Mouse (Mus musculus) hindbrain, embryonic 11.5 days (tissue): ENCODE data around the gene Prm3. TPM values are rescaled to one million over a fixed set of nuclear protein-coding genes. Genes with fewer than 3 reads are reported as not detected.

ENCODE experiments used
- ATAC-seq: fragments of 200-750 bp; cut with Nextera tagmentation; 2 replicates; pipeline ENCODE4 v1.8.0; 2017; ENCODE audit warnings: mild to moderate bottlenecking, moderate TSS enrichment, moderate library complexity; ENCODE audit not compliant: low FRiP score
- DNase-seq: peaks from one replicate; pipeline ENCODE4 v3.0.0-alpha.2; 2015; ENCODE audit warnings: low spot score
- H3K27ac ChIP-seq: fragments of 300-500 bp; sonication (generic); 2 replicates; pipeline ENCODE4 v1.5.1; 2014; ENCODE audit warnings: mild to moderate bottlenecking, low read depth, low read length
- H3K27me3 ChIP-seq: fragments of 300-500 bp; sonication (generic); 2 replicates; pipeline ENCODE4 v1.6.1; 2014; ENCODE audit warnings: mild to moderate bottlenecking, low read length, moderate library complexity, mixed read lengths; ENCODE audit not compliant: control insufficient read depth, insufficient read depth
- H3K36me3 ChIP-seq: fragments of 300-500 bp; sonication (generic); 2 replicates; pipeline ENCODE4 v1.6.1; 2014; ENCODE audit warnings: mild to moderate bottlenecking, low read length, moderate library complexity, mixed read lengths; ENCODE audit not compliant: control insufficient read depth, insufficient read depth
- H3K4me1 ChIP-seq: fragments of 300-500 bp; sonication (generic); replicated peaks from 2 replicates; pipeline ENCODE4 v1.6.1; 2014; ENCODE audit warnings: low read length, mixed read lengths; ENCODE audit not compliant: control insufficient read depth, insufficient read depth
- H3K4me2 ChIP-seq: fragments of 300-500 bp; sonication (generic); replicated peaks from 2 replicates; pipeline ENCODE4 v1.6.1; 2014; ENCODE audit warnings: mild to moderate bottlenecking, low read depth, low read length
- H3K4me3 ChIP-seq: fragments of 300-500 bp; sonication (generic); 2 replicates; pipeline ENCODE4 v1.5.1; 2014; ENCODE audit warnings: low read depth, low read length
- H3K9ac ChIP-seq: fragments of 300-500 bp; sonication (generic); 2 replicates; pipeline ENCODE4 v1.6.1; 2014; ENCODE audit warnings: low read depth, low read length
- H3K9me3 ChIP-seq: fragments of 300-500 bp; sonication (generic); 2 replicates; pipeline ENCODE4 v1.6.1; 2016; ENCODE audit warnings: low read length; ENCODE audit not compliant: control insufficient read depth
- WGBS: fragments of 180-500 bp; shearing (Covaris S2); extraction: QIAGEN DNeasy Blood & Tissue Kit; methylation state at CpG from one replicate; pipeline ENCODE4 v1.1.7; 2014; 5-methylcytosine and 5-hydroxymethylcytosine counted together
- polyA plus RNA-seq: library from polyadenylated mRNA; unstranded; fragments of >200 nt; fragmentation: Nextera tagmentation; extraction: Ambion mirVana; gene quantifications from 2 replicates; pipeline ENCODE4 v1.2.1, GENCODE M21; 2014

The Prm3 gene
- polyA plus RNA-seq, 1 experiment from 2014 or later, result not detected

DNA sequence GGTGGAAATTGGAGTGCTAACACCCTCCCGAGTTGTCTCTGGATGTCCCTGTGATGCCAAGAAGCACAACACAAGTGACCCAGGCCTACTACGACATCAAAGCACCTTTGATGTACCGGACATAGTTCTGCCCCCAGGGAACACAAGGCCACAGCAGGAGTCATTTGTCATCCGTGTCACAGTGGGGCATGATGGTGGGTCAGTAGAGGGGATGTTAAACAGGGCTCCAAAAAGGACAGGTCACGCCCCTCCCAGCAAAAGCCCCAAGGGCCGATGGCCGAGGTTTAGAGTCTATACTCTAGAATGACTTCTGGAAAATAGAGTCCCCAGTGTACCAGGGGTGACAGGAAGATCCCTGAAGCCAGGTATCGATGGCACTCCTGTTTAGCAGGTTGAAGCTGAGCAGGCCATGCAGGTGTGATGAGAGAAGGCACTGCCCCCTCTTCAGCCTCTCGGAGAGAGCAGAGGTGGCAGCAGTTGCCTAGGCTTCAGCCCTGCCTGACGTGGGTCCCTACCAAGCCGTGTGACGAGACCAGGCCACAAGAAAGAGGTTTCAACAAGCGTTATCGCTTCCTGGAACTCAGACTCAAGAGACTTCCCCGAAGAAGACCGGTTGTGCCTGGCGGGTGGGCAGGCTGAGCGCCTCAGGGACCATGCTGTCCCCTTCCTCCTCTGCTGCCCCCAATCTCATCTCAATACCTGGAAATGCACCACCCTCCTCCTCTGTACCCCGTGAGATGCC lies 18.8 kb downstream of the Prm3 start:
- H3K4me1 ChIP-seq, result no peaks in the 10 kb centered on the region
- no peak overlapping the region for H3K4me3 ChIP-seq
- H3K9ac ChIP-seq, result no peak overlapping the region
- no peaks in the 10 kb centered on the region for H3K36me3 ChIP-seq
- H3K27me3 ChIP-seq, result no peaks in the 10 kb centered on the region
- no peak overlapping the region for H3K4me2 ChIP-seq
- DNase-seq (no peak), ATAC-seq (no peak)
- WGBS, result 50% methylated on average over 19 of the region's 19 CpGs
- no peaks in the 10 kb centered on the region for H3K9me3 ChIP-seq
- no peak overlapping the region for H3K27ac ChIP-seq

DNA sequence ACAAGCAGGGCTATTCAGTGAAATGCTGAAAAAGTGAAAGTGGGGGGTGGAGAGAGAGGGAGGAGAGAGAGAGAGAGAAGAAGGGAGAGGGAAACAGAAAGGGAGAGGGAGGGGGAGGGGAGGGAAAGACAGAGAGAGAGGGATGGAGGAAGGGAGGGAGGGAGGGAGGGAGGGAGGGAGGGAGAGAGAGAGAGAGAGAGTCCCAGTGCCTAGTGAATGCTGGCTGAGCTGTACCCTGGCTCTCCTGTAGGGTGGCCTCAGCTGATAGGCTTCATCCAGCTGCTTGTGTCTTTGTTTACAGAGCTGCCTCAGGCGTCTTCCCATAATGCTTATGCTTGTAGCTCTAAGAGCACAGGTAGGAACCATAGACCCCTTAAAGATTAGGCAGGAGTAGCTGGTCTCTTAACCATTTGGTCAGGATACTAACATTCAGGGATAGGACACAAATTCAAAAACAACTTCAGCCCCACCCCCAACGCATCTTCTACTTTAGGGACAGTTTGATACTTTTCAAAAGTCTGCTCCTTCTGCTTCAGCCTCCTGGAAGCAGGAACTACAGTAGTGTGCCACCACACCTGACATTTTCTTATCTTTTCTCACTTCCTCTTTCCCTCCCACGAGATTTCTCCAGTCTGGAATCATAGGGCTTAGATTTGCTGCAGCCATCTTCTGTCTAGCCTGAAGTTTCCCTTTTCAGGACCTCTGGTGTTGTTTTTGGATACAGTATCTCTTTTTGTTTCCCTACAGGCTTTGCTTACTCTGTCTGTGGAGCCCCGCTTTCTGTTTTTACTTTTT lies 20.0 kb downstream of the Prm3 start:
- Histone ChIP-seq H3K4me3 (no peak overlapping the region), H3K27ac (no peak overlapping the region), H3K9ac (no peak overlapping the region), H3K27me3 (no peaks in the 10 kb centered on the region), H3K9me3 (no peaks in the 10 kb centered on the region), H3K4me1 (no peaks in the 10 kb centered on the region), H3K4me2 (no peak overlapping the region), H3K36me3 (no peaks in the 10 kb centered on the region)
- WGBS, result 50% methylated on average over 4 of the region's 4 CpGs
- DNase-seq (no peak), ATAC-seq (no peak)

DNA sequence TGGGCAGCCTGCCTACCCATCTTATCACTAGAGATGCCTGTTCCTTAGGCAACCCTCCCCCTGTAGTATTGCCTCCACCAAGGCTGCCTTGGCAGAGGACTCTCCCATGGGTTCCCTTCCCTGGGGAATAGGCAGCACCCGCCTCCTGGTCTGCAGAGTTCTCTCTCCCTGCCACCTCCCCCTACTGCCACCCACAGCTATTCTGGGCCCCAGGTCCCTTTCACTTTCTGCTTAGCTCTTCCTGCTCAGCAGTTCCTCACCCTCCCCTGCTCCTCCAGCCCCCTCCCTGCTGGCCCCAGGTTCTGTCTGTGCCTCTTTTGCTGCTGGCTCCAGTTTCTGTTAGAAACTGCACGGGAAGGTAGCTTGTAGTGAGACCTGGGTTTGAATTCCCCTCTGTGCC lies 21.1 kb downstream of the Prm3 start:
- Histone ChIP-seq H3K27ac (no peak overlapping the region), H3K36me3 (no peaks in the 10 kb centered on the region), H3K9ac (no peak overlapping the region), H3K4me3 (no peak overlapping the region), H3K9me3 (no peaks in the 10 kb centered on the region), H3K27me3 (no peaks in the 10 kb centered on the region), H3K4me1 (no peaks in the 10 kb centered on the region), H3K4me2 (no peak overlapping the region)
- DNase-seq, result no peak
- no peak for ATAC-seq
- 47% methylated on average over 2 of the region's 2 CpGs for WGBS

DNA sequence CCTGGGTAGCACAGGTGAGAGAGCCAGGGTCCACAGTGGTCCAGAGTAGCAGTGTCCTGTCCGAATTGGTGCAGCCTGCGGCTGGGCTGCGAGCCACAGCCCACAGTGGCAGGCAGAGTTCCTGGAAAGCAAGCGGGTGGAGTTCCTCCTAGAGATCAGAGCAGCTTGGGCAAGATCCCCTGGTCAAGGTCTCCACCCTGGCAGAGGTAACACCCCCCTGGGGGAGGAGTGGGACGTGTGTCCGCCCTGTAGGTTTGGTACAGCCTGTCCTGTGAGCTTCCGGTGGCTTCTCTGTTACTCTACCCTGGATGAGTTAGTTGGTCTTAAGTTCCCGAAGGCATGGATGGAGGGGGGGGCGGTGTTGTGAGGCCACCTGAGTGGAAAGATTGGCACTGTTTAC lies 21.9 kb downstream of the Prm3 start:
- H3K9me3 ChIP-seq, result no peaks in the 10 kb centered on the region
- H3K36me3 ChIP-seq, result no peaks in the 10 kb centered on the region
- H3K27me3 ChIP-seq, result no peaks in the 10 kb centered on the region
- H3K4me1 ChIP-seq, result no peaks in the 10 kb centered on the region
- no peak for DNase-seq
- 63% methylated on average over 9 of the region's 9 CpGs for WGBS
- no peak overlapping the region for H3K4me2 ChIP-seq
- no peak for ATAC-seq
- H3K9ac ChIP-seq, result no peak overlapping the region
- no peak overlapping the region for H3K4me3 ChIP-seq
- H3K27ac ChIP-seq, result no peak overlapping the region

DNA sequence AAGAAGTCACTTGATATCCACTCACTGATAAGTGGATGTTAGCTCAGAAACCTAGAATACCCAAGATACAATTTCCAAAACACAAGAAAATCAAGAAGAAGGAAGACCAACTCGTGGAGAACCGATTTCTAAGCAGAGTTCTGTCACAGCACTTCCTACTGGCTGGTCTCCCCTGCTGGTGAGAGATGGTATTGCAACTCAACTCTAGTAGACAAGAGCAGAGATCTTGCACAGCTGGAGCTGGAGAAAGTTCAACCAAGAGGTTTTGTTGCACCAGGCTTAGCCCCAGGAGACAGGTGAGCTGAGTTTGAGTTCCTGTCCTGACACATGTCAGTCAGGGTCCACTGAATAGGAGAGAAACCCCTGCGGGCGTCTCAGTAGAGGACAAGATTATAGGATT lies 23.6 kb downstream of the Prm3 start:
- no peaks in the 10 kb centered on the region for H3K9me3 ChIP-seq
- H3K27ac ChIP-seq, result no peak overlapping the region
- no peak for ATAC-seq
- no peaks in the 10 kb centered on the region for H3K4me1 ChIP-seq
- no peaks in the 10 kb centered on the region for H3K36me3 ChIP-seq
- H3K4me2 ChIP-seq, result no peak overlapping the region
- no peaks in the 10 kb centered on the region for H3K27me3 ChIP-seq
- H3K4me3 ChIP-seq, result no peak overlapping the region
- WGBS, result 41% methylated on average over 4 of the region's 4 CpGs
- DNase-seq, result peak; percentile 77
- no peak overlapping the region for H3K9ac ChIP-seq

DNA sequence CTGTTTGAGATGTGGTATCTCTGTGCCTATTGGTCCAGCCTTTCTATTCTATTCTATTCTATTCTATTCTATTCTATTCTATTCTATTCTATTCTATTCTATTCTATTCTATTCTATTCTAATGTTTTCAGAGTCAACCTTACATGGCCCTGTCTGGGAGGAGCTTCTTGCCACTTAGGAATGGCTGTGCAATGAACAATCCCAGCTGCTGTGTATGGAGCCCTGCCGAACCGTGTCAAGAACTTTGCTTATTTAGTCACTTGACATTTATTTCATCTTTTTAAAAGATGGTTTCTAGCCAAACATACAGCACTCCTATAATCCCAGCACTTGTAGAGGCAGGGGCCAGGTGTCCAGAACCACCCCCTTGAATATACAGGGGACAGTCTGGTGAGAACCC lies 26.4 kb downstream of the Prm3 start:
- WGBS, result 56% methylated on average over 2 of the region's 2 CpGs
- no peak for ATAC-seq
- Histone ChIP-seq H3K27ac (no peak overlapping the region), H3K4me1 (no peaks in the 10 kb centered on the region), H3K4me3 (no peak overlapping the region), H3K4me2 (no peak overlapping the region), H3K9ac (no peak overlapping the region), H3K36me3 (no peaks in the 10 kb centered on the region), H3K27me3 (no peaks in the 10 kb centered on the region), H3K9me3 (no peaks in the 10 kb centered on the region)
- DNase-seq, result no peak

DNA sequence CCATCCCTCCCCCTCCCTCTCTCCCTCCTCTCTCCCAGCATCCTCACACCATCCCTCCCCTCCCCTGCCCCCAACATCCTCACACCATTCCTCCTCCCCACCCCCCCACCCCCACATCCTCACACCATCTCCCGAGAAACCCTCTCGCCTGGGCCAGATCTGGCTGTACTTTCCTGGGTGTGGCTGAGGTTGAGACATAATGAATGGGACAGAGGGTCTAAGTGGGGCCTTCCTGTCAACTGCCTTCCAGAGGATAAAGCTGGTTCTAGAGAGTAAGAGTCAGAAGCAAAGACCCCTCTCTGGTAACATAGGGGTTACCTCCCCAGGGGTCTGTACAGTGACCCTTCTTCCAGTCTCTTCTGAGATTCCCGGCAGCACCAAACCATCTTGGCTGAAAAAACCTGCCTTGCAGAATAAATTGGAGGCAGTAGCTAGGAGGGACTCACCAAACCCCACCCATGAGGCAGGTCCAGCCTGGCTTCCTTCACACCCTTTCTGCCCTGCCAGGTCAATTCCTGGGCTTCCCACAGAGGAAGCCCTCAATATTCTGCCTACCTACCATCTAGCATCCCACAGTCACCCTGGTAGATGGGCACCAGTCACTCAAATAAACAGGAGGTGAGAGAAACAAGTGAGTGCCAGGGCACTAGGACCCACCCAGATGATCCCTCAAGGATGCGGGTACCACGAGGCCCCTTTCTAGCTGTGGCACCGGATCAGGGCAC lies 27.0 kb downstream of the Prm3 start:
- Histone ChIP-seq H3K27ac (no peak overlapping the region), H3K27me3 (no peaks in the 10 kb centered on the region), H3K9me3 (no peaks in the 10 kb centered on the region), H3K36me3 (no peaks in the 10 kb centered on the region), H3K9ac (no peak overlapping the region), H3K4me3 (no peak overlapping the region), H3K4me2 (no peak overlapping the region), H3K4me1 (no peaks in the 10 kb centered on the region)
- DNase-seq (no peak), ATAC-seq (no peak)
- 73% methylated on average over 6 of the region's 6 CpGs for WGBS

DNA sequence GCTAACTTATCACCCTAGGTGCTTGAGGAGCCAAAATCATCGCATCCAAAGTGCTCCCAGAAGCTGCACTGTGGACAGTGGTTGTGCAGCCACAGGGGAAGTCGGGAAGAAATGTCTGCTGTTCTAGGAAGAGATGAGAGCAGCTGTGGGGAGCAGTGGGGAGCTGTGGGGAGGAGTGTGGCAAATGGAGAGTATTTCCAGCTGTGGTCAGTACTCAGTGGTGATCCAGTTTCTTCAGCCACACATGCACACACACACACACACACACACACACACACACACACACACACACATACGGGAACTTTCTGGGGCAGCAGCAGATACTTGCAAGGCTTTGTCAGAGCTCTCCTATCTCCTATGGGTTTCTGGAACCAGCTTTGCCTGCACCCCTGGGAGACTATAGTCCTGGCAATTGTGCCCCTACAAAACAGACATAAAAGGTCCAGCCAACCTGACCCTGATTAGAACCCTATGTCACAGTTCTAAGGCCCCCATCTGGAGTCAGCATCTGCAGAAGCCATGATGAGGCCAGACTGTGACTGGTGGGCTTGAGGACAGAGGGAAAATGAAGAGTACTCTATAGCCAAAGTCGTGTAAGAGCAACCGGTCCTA lies 28.0 kb downstream of the Prm3 start:
- H3K36me3 ChIP-seq, result no peaks in the 10 kb centered on the region
- DNase-seq (no peak), ATAC-seq (no peak)
- H3K4me1 ChIP-seq, result no peaks in the 10 kb centered on the region
- H3K4me3 ChIP-seq, result no peak overlapping the region
- H3K27ac ChIP-seq, result no peak overlapping the region
- no peak overlapping the region for H3K4me2 ChIP-seq
- 80% methylated on average over 4 of the region's 5 CpGs for WGBS
- H3K9me3 ChIP-seq, result no peaks in the 10 kb centered on the region
- H3K9ac ChIP-seq, result no peak overlapping the region
- no peaks in the 10 kb centered on the region for H3K27me3 ChIP-seq
